Mouse (Mus musculus) kidney, adult 2 months (tissue): ENCODE data around the gene Snx33.

Experiments used
- CTCF ChIP-seq: fragments of 200-500 bp; conservative IDR thresholded peaks from 2 replicates; pipeline ENCODE4 v1.5.1; 2011; ENCODE audit warnings: low read depth, mild to moderate bottlenecking, control low read depth, low read length, moderate library complexity, mixed read lengths; ENCODE audit not compliant: insufficient read depth, insufficient read length
- POLR2A ChIP-seq: fragments of 200-500 bp; IDR thresholded peaks from one replicate; pipeline ENCODE4 v1.6.1; 2011; ENCODE audit warnings: low read depth, low read length, control low read depth

- TF ChIP-seq POLR2A, result no peak
- no peak for TF ChIP-seq CTCF
These were observed 9.7 kb downstream of the Snx33 start for GRCm38 (mm10) chr9:56918466-56918865.
